Mouse (Mus musculus): Measurements from ENCODE around the gene Coa7. TPM values are rescaled to one million over a fixed set of nuclear protein-coding genes. Genes with fewer than 3 reads are reported as not detected.
"Not testable (repeated sequence)": the region's sequence is repeated elsewhere in the genome, so short reads cannot be mapped to it uniquely, and the experiment has no call there.

Gene Coa7
- polyA plus RNA-seq, 1 experiment from 2014 or later = 48.9 TPM

DNA sequence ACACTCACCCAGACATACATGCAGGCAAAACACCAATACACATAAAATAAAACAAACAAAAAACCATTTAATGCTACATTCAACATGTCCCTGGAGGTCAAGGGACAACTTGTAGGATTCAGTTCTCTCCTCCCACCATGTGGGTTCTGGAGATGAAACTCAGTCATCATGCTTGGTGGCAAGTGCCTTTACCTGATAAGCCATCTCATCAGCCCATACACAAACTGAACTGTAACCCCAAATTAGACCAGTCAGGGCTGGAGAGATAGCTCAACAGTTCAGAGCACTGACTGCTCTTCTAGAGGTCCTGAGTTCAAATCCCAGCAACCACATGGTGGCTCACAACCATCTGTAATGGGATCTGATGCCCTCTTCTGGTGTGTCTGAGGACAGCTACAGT, 25.7 kb downstream of the Coa7 start:
- not testable (repeated sequence) for ATAC-seq (ENCODE audit: insufficient number of reproducible peaks, insufficient read depth, low FRiP score, low read depth); H3K9ac ChIP-seq (ENCODE audit: low read length); H3K9me3 ChIP-seq (ENCODE audit: control insufficient read depth, low read length); H3K36me3 ChIP-seq (ENCODE audit: control insufficient read depth, insufficient read depth, low read length); H3K27me3 ChIP-seq (ENCODE audit: control insufficient read depth, insufficient read depth, low read length); H3K4me3 ChIP-seq (ENCODE audit: control insufficient read depth in 1 of 2, insufficient read depth in 1 of 2, low read depth in 1 of 2, low read length in 2 of 2); H3K27ac ChIP-seq (replicated peaks in 1 of 2; ENCODE audit: control insufficient read depth in 1 of 2, insufficient read depth in 1 of 2, low read depth in 2 of 2, low read length in 2 of 2); H3K4me2 ChIP-seq (ENCODE audit: low read length)
- peaks cover 50 to 52% of the 10 kb centered on the region in 2 experiments for H3K4me1 ChIP-seq (ENCODE audit: control insufficient read depth in 2 of 2, insufficient read depth in 2 of 2, low read length in 2 of 2)

DNA sequence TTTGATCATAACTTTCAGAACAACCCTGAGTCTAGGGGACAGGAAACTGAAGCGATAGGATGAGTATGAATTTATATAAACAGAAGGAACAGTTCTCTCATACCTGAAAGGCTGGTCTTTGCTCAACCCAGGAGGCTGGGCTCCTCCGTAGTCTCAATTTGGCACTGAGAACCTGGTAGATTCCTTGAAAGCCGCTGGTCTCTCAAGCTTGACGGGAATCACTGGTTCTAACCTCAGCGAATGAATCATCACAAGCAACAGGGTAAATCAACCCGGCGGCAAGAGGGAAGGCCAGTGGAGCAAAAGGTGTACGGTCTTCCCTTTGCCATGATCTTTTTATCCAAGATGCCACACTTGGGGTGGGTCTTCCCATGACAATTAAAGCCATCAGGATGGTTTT, 29.5 kb downstream of the Coa7 start:
- Histone ChIP-seq H3K9me3 (ENCODE audit: control insufficient read depth, low read length) (no peaks in the 10 kb centered on the region), H3K4me1 (ENCODE audit: control insufficient read depth in 2 of 2, insufficient read depth in 2 of 2, low read length in 2 of 2) (peaks cover 41 to 45% of the 10 kb centered on the region in 2 experiments), H3K4me3 (ENCODE audit: control insufficient read depth in 1 of 2, insufficient read depth in 1 of 2, low read depth in 1 of 2, low read length in 2 of 2) (no peak overlapping the region), H3K27ac (replicated peaks in 1 of 2; ENCODE audit: control insufficient read depth in 1 of 2, insufficient read depth in 1 of 2, low read depth in 2 of 2, low read length in 2 of 2) (no peak overlapping the region), H3K4me2 (ENCODE audit: low read length) (no peak overlapping the region), H3K9ac (ENCODE audit: low read length) (no peak overlapping the region), H3K27me3 (ENCODE audit: control insufficient read depth, insufficient read depth, low read length) (no peaks in the 10 kb centered on the region), H3K36me3 (ENCODE audit: control insufficient read depth, insufficient read depth, low read length) (no peaks in the 10 kb centered on the region)
- ATAC-seq (ENCODE audit: insufficient number of reproducible peaks, insufficient read depth, low FRiP score, low read depth) = no peak
- WGBS = 89% methylated on average over 8 of the region's 8 CpGs

- WGBS = 44% methylated on average over 4 of the region's 4 CpGs
- no peak for ATAC-seq (ENCODE audit: insufficient number of reproducible peaks, insufficient read depth, low FRiP score, low read depth)
- H3K36me3 ChIP-seq (ENCODE audit: control insufficient read depth, insufficient read depth, low read length) = no peaks in the 10 kb centered on the region
- peaks cover 51 to 55% of the 10 kb centered on the region in 2 experiments for H3K4me1 ChIP-seq (ENCODE audit: control insufficient read depth in 2 of 2, insufficient read depth in 2 of 2, low read length in 2 of 2)
- H3K27ac ChIP-seq (replicated peaks in 1 of 2; ENCODE audit: control insufficient read depth in 1 of 2, insufficient read depth in 1 of 2, low read depth in 2 of 2, low read length in 2 of 2) = peak overlapping the region; percentile 74 to 90; a peak in 3 of 4 replicates
- 0 out of 2 replicates have a peak overlapping the region, but pooled peaks have one; percentile 16 for H3K9ac ChIP-seq (ENCODE audit: low read length)
- H3K27me3 ChIP-seq (ENCODE audit: control insufficient read depth, insufficient read depth, low read length) = no peaks in the 10 kb centered on the region
- no peak overlapping the region for H3K4me2 ChIP-seq (ENCODE audit: low read length)
- no peaks in the 10 kb centered on the region for H3K9me3 ChIP-seq (ENCODE audit: control insufficient read depth, low read length)
- H3K4me3 ChIP-seq (ENCODE audit: control insufficient read depth in 1 of 2, insufficient read depth in 1 of 2, low read depth in 1 of 2, low read length in 2 of 2) = no peak overlapping the region
These were observed 30.6 kb downstream of the Coa7 start for GRCm38 (mm10) chr4:108358498-108358897.

GRCm38 (mm10) chr4:108360136-108361055, 32.5 kb downstream of the Coa7 start:
- H3K9me3 ChIP-seq (ENCODE audit: control insufficient read depth, low read length) = no peaks in the 10 kb centered on the region
- H3K4me1 ChIP-seq (ENCODE audit: control insufficient read depth in 2 of 2, insufficient read depth in 2 of 2, low read length in 2 of 2) = peaks cover 47 to 64% of the 10 kb centered on the region in 2 experiments
- H3K9ac ChIP-seq (ENCODE audit: low read length) = peak overlapping the region; percentile 47
- 10% methylated on average over 28 of the region's 28 CpGs for WGBS
- H3K4me3 ChIP-seq (ENCODE audit: control insufficient read depth in 1 of 2, insufficient read depth in 1 of 2, low read depth in 1 of 2, low read length in 2 of 2) = peak overlapping the region; percentile 15 to 18; a peak in 3 of 4 replicates
- ATAC-seq (ENCODE audit: insufficient number of reproducible peaks, insufficient read depth, low FRiP score, low read depth) = peak; percentile 62
- H3K4me2 ChIP-seq (ENCODE audit: low read length) = peak overlapping the region; percentile 55
- H3K36me3 ChIP-seq (ENCODE audit: control insufficient read depth, insufficient read depth, low read length) = no peaks in the 10 kb centered on the region
- H3K27ac ChIP-seq (replicated peaks in 1 of 2; ENCODE audit: control insufficient read depth in 1 of 2, insufficient read depth in 1 of 2, low read depth in 2 of 2, low read length in 2 of 2) = peak overlapping the region; percentile 74 to 90
- H3K27me3 ChIP-seq (ENCODE audit: control insufficient read depth, insufficient read depth, low read length) = no peaks in the 10 kb centered on the region

- Histone ChIP-seq H3K4me2 (ENCODE audit: low read length) (peak overlapping the region; percentile 34), H3K36me3 (ENCODE audit: control insufficient read depth, insufficient read depth, low read length) (no peaks in the 10 kb centered on the region), H3K9me3 (ENCODE audit: control insufficient read depth, low read length) (no peaks in the 10 kb centered on the region), H3K27me3 (ENCODE audit: control insufficient read depth, insufficient read depth, low read length) (no peaks in the 10 kb centered on the region), H3K9ac (ENCODE audit: low read length) (peak overlapping the region; percentile 58), H3K4me3 (ENCODE audit: control insufficient read depth in 1 of 2, insufficient read depth in 1 of 2, low read depth in 1 of 2, low read length in 2 of 2) (no peak overlapping the region), H3K4me1 (ENCODE audit: control insufficient read depth in 2 of 2, insufficient read depth in 2 of 2, low read length in 2 of 2) (peaks cover 37 to 55% of the 10 kb centered on the region in 2 experiments), H3K27ac (replicated peaks in 1 of 2; ENCODE audit: control insufficient read depth in 1 of 2, insufficient read depth in 1 of 2, low read depth in 2 of 2, low read length in 2 of 2) (peak overlapping the region; percentile 82 to 89)
- 15% methylated on average over 18 of the region's 18 CpGs for WGBS
- no peak for ATAC-seq (ENCODE audit: insufficient number of reproducible peaks, insufficient read depth, low FRiP score, low read depth)
These were observed 34.7 kb downstream of the Coa7 start for GRCm38 (mm10) chr4:108362321-108363261.

DNA sequence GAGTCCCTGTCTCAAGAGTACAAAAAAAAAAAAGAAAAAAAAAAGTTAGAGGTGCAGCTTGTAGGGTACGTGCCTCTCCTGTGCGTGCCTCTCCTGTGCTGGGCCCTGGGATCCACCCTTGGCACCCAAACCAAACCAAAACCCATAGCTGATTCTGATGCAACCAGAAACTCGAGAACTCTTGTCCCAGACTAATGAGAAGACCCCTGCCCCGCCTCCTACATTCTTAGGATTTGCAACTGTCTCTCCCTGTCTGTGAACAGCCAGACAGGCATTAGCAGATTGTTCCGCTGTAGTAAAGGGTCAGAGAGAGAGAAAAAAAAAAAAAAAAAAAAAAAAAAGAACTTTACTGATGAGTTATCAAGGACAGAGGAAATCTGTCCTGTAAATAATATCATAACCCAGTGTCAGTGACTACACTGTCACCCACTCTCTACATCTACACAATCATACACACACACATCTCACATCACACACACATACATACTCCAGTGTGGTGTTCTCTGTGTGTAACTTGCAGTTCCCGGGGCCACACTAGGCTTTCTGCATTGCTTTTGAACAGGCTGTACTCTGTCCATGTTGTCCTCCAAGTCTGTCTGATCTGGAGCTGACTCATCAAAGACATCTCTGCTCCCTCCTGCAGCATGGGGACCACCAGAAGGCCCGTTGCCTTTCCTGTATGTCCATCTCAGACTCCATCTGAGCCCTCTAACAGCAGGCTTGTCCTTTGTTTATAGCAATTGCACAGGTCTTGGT, 35.6 kb downstream of the Coa7 start:
- no peaks in the 10 kb centered on the region for H3K27me3 ChIP-seq (ENCODE audit: control insufficient read depth, insufficient read depth, low read length)
- ATAC-seq (ENCODE audit: insufficient number of reproducible peaks, insufficient read depth, low FRiP score, low read depth) = 0 out of 2 replicates have a peak, but pooled peaks have one; percentile 14
- H3K36me3 ChIP-seq (ENCODE audit: control insufficient read depth, insufficient read depth, low read length) = no peaks in the 10 kb centered on the region
- H3K4me2 ChIP-seq (ENCODE audit: low read length) = peak overlapping the region; percentile 3; the same call in 1 of the 2 replicates
- peaks cover 32 to 49% of the 10 kb centered on the region in 2 experiments for H3K4me1 ChIP-seq (ENCODE audit: control insufficient read depth in 2 of 2, insufficient read depth in 2 of 2, low read length in 2 of 2)
- peak overlapping the region; percentile 86 to 89 for H3K27ac ChIP-seq (replicated peaks in 1 of 2; ENCODE audit: control insufficient read depth in 1 of 2, insufficient read depth in 1 of 2, low read depth in 2 of 2, low read length in 2 of 2)
- H3K4me3 ChIP-seq (ENCODE audit: control insufficient read depth in 1 of 2, insufficient read depth in 1 of 2, low read depth in 1 of 2, low read length in 2 of 2) = no peak overlapping the region
- H3K9me3 ChIP-seq (ENCODE audit: control insufficient read depth, low read length) = no peaks in the 10 kb centered on the region
- H3K9ac ChIP-seq (ENCODE audit: low read length) = peak overlapping the region; percentile 58; the same call in 1 of the 2 replicates
- 24% methylated on average over 7 of the region's 7 CpGs for WGBS

DNA sequence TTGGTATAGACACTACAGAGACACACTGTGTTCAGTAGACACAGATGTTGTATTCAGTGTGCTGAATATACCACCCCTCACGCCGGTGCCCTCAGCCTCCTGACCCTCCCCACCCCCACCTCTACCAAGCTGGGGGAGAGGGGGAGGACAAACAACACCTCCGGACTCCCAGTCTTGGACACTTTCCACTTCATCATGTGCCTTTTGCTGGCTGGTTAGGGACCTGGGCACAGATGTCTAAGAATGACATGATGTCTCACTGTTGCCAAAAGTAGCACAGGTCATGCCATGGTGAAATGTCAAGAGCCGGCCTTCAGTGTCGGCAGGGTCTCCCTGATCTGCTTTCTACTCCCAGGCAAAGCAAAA, 36.2 kb downstream of the Coa7 start:
- ATAC-seq (ENCODE audit: insufficient number of reproducible peaks, insufficient read depth, low FRiP score, low read depth) = peak; percentile 48; the same call in 1 of the 2 replicates
- Histone ChIP-seq H3K4me2 (ENCODE audit: low read length) (peak overlapping the region; percentile 3; the same call in 1 of the 2 replicates), H3K9me3 (ENCODE audit: control insufficient read depth, low read length) (no peaks in the 10 kb centered on the region), H3K9ac (ENCODE audit: low read length) (no peak overlapping the region), H3K27me3 (ENCODE audit: control insufficient read depth, insufficient read depth, low read length) (no peaks in the 10 kb centered on the region), H3K4me1 (ENCODE audit: control insufficient read depth in 2 of 2, insufficient read depth in 2 of 2, low read length in 2 of 2) (peaks cover 26 to 43% of the 10 kb centered on the region in 2 experiments), H3K27ac (replicated peaks in 1 of 2; ENCODE audit: control insufficient read depth in 1 of 2, insufficient read depth in 1 of 2, low read depth in 2 of 2, low read length in 2 of 2) (peak overlapping the region; percentile 86 to 89), H3K36me3 (ENCODE audit: control insufficient read depth, insufficient read depth, low read length) (no peaks in the 10 kb centered on the region), H3K4me3 (ENCODE audit: control insufficient read depth in 1 of 2, insufficient read depth in 1 of 2, low read depth in 1 of 2, low read length in 2 of 2) (no peak overlapping the region)
- 9% methylated on average over 5 of the region's 5 CpGs for WGBS

Data from heart, embryonic 14.5 days (tissue).